Mouse (Mus musculus) kidney, postnatal 0 days (tissue): Measurements from ENCODE around the gene Samd4b. TPM values are rescaled to one million over a fixed set of nuclear protein-coding genes. Genes with fewer than 3 reads are reported as not detected.

ENCODE experiments used
- ATAC-seq: fragments of 200-750 bp; cut with Nextera tagmentation; replicated peaks from 2 replicates; pipeline ENCODE4 v1.8.0; 2017; ENCODE audit warnings: low read depth, moderate number of reproducible peaks, moderate TSS enrichment, moderate library complexity; ENCODE audit not compliant: low FRiP score
- DNase-seq: peaks from one replicate; pipeline ENCODE4 v3.0.0-alpha.2; 2016; ENCODE audit warnings: low spot score
- H3K27ac ChIP-seq: fragments of 300-500 bp; sonication (generic); 2 replicates; pipeline ENCODE4 v1.5.1; 2014; ENCODE audit warnings: mild to moderate bottlenecking
- H3K27me3 ChIP-seq: fragments of 300-500 bp; sonication (generic); 2 replicates; pipeline ENCODE4 v1.6.1; 2014; ENCODE audit warnings: low read length, mixed read lengths; ENCODE audit not compliant: insufficient read depth
- H3K36me3 ChIP-seq: fragments of 300-500 bp; sonication (generic); 2 replicates; pipeline ENCODE4 v1.6.1; 2014; ENCODE audit warnings: low read length, mixed read lengths; ENCODE audit not compliant: insufficient read depth
- H3K4me1 ChIP-seq: fragments of 300-500 bp; sonication (generic); replicated peaks from 2 replicates; pipeline ENCODE4 v1.6.1; 2014; ENCODE audit warnings: antibody characterized with exemption, low read length, mixed read lengths; ENCODE audit not compliant: insufficient read depth
- H3K4me2 ChIP-seq: fragments of 300-500 bp; sonication (generic); 2 replicates; pipeline ENCODE4 v1.6.1; 2014; ENCODE audit warnings: mild to moderate bottlenecking, low read length, moderate library complexity, mixed read lengths
- H3K4me3 ChIP-seq: fragments of 300-500 bp; sonication (generic); replicated peaks from 2 replicates; pipeline ENCODE4 v1.5.1; 2014; ENCODE audit warnings: low read depth, low read length
- H3K9ac ChIP-seq: fragments of 300-500 bp; sonication (generic); 2 replicates; pipeline ENCODE4 v1.6.1; 2014; ENCODE audit warnings: low read depth, low read length
- H3K9me3 ChIP-seq: fragments of 300-500 bp; sonication (generic); replicated peaks from 2 replicates; pipeline ENCODE4 v1.6.1; 2016; ENCODE audit warnings: low read length, inconsistent platforms, mixed read lengths
- CTCF ChIP-seq: IDR thresholded peaks from 2 replicates; pipeline ENCODE4 v1.5.1; 2016; ENCODE audit warnings: antibody characterized with exemption, low read depth, mild to moderate bottlenecking, moderate library complexity
- WGBS: fragments of 180-500 bp; shearing (Covaris S2); extraction: QIAGEN DNeasy Blood & Tissue Kit; methylation state at CpG from one replicate; pipeline ENCODE4 v1.1.7; 2014; 5-methylcytosine and 5-hydroxymethylcytosine counted together
- polyA plus RNA-seq: library from polyadenylated mRNA; unstranded; fragments of >200 nt; fragmentation: Nextera tagmentation; extraction: Ambion mirVana; gene quantifications from 2 replicates; pipeline ENCODE4 v1.2.1, GENCODE M21; 2015

Samd4b gene
- polyA plus RNA-seq, 1 experiment from 2014 or later = 19.5 TPM

DNA sequence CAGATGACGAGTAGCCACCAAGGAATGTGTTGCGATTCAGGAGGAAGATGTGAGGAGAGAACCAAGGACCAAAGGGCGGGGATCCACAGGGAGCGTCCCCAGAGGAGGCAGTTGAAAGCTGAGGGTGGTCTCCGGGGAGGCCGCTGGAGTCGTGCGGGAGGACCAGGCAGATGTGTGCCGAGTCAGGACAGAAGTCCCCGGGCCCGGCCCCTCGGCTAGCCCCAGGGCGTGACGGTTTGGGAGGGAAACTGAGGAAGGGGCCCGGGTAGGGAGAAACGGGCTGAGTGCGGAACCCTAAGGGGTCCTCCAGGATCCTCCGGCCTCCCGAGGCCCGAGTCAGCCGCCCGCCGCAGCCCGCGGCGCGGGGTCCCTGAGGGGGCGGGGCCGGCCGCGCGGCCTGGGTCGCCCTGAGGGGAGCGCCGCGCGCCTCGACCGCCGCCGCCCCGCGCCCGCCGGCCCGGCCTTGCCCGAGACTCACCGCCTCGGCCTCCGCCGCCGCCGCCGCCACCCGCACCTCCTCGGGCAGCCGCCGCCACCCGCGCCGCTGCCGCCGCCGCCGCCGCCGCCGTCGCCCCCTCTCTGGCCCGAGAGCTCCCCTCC lies 162.2 kb downstream of the Samd4b start:
- no peaks in the 10 kb centered on the region for H3K27me3 ChIP-seq
- peak overlapping the region; percentile 62 for H3K27ac ChIP-seq
- H3K4me2 ChIP-seq = peak overlapping the region; percentile 83
- peaks cover 10% of the 10 kb centered on the region for H3K4me1 ChIP-seq
- WGBS = under 1% methylated on average over 41 of the region's 70 CpGs
- H3K9me3 ChIP-seq = no peaks in the 10 kb centered on the region
- TF ChIP-seq CTCF = no peak
- H3K4me3 ChIP-seq = peak overlapping the region; percentile 73
- ATAC-seq (peak; percentile 41), DNase-seq (peak; percentile 29)
- 0 out of 2 replicates have a peak, but pooled peaks cover 4% of the 10 kb centered on the region for H3K36me3 ChIP-seq
- H3K9ac ChIP-seq = peak overlapping the region; percentile 92

DNA sequence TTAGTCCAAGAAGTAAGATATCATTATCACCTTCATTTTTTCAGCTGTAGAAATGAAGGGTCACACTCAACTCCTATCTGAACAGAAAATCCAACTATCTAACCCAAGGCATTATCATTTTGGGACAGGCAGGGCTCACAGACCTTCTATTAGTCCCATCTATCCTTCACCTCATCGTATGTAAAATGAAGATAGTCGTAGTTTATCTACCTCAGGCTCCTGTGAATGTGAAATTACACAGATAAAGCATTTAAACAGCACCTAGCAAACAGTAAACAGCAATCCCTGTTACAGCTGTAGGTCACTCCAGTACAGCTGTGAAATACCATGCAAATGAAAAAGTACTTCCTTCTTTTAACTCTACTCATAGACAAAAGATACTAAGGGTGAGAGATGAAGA lies 165.7 kb downstream of the Samd4b start:
- Histone ChIP-seq H3K4me3 (no peak overlapping the region), H3K27me3 (no peaks in the 10 kb centered on the region), H3K4me2 (no peak overlapping the region), H3K9ac (no peak overlapping the region), H3K36me3 (0 out of 2 replicates have a peak, but pooled peaks cover 4% of the 10 kb centered on the region), H3K27ac (no peak overlapping the region), H3K9me3 (no peaks in the 10 kb centered on the region), H3K4me1 (peaks cover 10% of the 10 kb centered on the region)
- ATAC-seq (no peak), DNase-seq (no peak)
- WGBS = 94% methylated on average over 2 of the region's 2 CpGs
- no peak for TF ChIP-seq CTCF

DNA sequence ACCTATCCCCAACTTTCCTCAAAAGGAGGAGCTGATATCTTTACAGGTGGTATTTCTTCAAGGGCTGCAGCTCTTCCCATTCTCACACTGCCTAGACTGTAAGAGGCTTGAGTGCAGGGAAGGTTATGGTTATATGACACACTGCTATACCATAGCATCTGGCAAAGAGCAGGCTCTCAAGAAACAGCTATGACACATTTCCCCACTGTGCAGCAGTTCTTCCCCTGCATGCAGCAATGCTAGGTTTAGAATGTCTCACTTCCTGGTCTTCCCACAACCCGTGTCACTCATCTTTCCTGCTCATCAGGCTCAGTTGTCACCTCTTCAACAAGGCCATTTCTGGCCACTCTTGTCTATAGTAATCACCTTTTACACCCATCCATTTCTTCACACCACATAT lies 167.4 kb downstream of the Samd4b start:
- H3K9ac ChIP-seq = no peak overlapping the region
- ATAC-seq = no peak
- no peaks in the 10 kb centered on the region for H3K9me3 ChIP-seq
- 74% methylated on average over 1 of the region's 1 CpGs for WGBS
- no peak for DNase-seq
- no peak overlapping the region for H3K4me2 ChIP-seq
- no peak for TF ChIP-seq CTCF
- no peak overlapping the region for H3K27ac ChIP-seq
- H3K4me3 ChIP-seq = no peak overlapping the region
- peaks cover 10% of the 10 kb centered on the region for H3K4me1 ChIP-seq
- no peaks in the 10 kb centered on the region for H3K27me3 ChIP-seq
- H3K36me3 ChIP-seq = 0 out of 2 replicates have a peak, but pooled peaks cover 4% of the 10 kb centered on the region

DNA sequence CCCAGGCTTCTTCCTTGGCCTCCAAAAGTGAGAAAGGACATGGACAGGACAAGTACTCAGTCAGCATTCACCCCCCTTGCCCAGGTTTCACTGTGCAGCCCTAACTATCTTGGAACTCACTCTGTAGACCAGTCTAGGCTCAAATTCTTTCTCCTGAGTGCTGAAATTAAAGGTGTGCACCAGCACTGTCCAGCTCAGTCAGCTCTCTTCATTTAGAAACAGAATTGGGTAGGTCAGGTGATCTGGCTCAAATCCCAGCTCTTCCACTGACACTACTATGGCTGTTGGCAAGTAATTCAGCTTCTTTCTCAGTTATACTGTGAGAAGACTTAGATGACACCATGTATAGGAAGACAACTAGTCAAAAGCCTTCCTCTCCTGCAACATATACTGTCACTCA lies 170.2 kb downstream of the Samd4b start:
- Histone ChIP-seq H3K4me3 (no peak overlapping the region), H3K27ac (no peak overlapping the region), H3K9me3 (no peaks in the 10 kb centered on the region), H3K36me3 (peaks cover 9% of the 10 kb centered on the region), H3K9ac (no peak overlapping the region), H3K4me1 (no peaks in the 10 kb centered on the region), H3K4me2 (no peak overlapping the region), H3K27me3 (no peaks in the 10 kb centered on the region)
- no peak for TF ChIP-seq CTCF
- no peak for DNase-seq
- no peak for ATAC-seq

DNA sequence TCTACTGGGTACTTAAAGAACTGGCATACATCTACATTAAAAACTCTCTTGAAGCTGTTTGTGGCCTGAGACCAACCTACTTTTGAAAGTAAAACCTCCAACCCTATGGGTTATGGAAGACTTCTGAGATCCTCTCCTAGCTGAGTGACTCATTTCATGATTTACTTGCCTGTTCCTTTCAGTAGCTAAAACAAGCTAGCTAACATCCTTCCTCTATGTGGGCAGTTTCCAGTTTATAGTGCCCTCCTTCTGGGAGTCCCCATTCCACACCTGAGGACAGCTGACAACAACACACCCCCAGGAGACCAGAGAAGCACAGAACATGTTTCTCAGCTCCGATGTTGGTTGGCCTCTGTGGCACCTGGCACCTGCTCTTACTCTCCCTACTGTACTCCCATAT lies 174.9 kb downstream of the Samd4b start:
- H3K4me1 ChIP-seq = no peaks in the 10 kb centered on the region
- H3K4me3 ChIP-seq = no peak overlapping the region
- no peak overlapping the region for H3K9ac ChIP-seq
- H3K27me3 ChIP-seq = no peaks in the 10 kb centered on the region
- ATAC-seq = no peak
- no peak for TF ChIP-seq CTCF
- no peaks in the 10 kb centered on the region for H3K9me3 ChIP-seq
- H3K36me3 ChIP-seq = peaks cover 28% of the 10 kb centered on the region
- H3K27ac ChIP-seq = no peak overlapping the region
- WGBS = 83% methylated on average over 1 of the region's 1 CpGs
- no peak for DNase-seq
- no peak overlapping the region for H3K4me2 ChIP-seq

DNA sequence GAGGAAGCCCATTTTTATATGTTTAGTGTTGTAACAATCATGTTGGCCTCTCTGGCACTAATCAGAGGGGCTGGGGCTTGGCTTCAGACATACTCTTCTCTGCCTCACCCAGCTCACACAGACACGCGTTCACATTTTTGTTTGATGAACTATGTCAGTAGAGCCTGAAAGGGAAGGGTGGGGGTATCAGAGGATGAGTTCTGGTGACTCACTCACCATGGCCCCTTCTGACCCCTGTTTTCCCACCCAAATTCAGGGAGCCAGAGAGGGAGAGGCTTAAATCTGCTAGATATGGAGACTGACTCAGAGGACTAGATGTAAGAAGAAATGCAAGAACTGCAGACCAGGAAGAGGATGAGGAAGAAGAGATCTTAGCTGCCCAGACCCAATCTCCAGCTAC lies 178.5 kb downstream of the Samd4b start:
- no peak overlapping the region for H3K4me2 ChIP-seq
- H3K4me3 ChIP-seq = no peak overlapping the region
- 86% methylated on average over 2 of the region's 2 CpGs for WGBS
- H3K9me3 ChIP-seq = no peaks in the 10 kb centered on the region
- no peaks in the 10 kb centered on the region for H3K27me3 ChIP-seq
- H3K27ac ChIP-seq = no peak overlapping the region
- H3K9ac ChIP-seq = no peak overlapping the region
- no peak for TF ChIP-seq CTCF
- H3K36me3 ChIP-seq = peaks cover 41% of the 10 kb centered on the region
- no peak for ATAC-seq
- no peaks in the 10 kb centered on the region for H3K4me1 ChIP-seq
- DNase-seq = no peak
